Mouse (Mus musculus): ENCODE data around the gene 2010300C02Rik. TPM values are rescaled to one million over a fixed set of nuclear protein-coding genes. Genes with fewer than 3 reads are reported as not detected.

2010300C02Rik gene
- polyA plus RNA-seq, 1 experiment from 2014 or later, result 7.2 TPM

GRCm38 (mm10) chr1:37689730-37690129 lies 30.2 kb downstream of the 2010300C02Rik start:
- ATAC-seq, result no peak
- no peak for TF ChIP-seq CTCF (IDR thresholded peaks at IDR 0.05; ENCODE audit: low read depth)
- Histone ChIP-seq H3K4me2 (replicated peaks; ENCODE audit: low read depth) (no peak overlapping the region), H3K9me3 (ENCODE audit: control insufficient read depth) (no peaks in the 10 kb centered on the region), H3K4me1 (replicated peaks; ENCODE audit: control insufficient read depth, insufficient read depth, low read length) (no peaks in the 10 kb centered on the region; the same call in 1 of the 2 replicates), H3K27me3 (replicated peaks; ENCODE audit: control insufficient read depth, insufficient read depth, low read length) (no peaks in the 10 kb centered on the region), H3K27ac (ENCODE audit: low read depth, low read length) (no peak overlapping the region), H3K9ac (ENCODE audit: low read depth, low read length) (no peak overlapping the region), H3K4me3 (ENCODE audit: low read depth, low read length) (no peak overlapping the region), H3K36me3 (ENCODE audit: control insufficient read depth, insufficient read depth) (no peaks in the 10 kb centered on the region)
- 78% methylated on average over 6 of the region's 6 CpGs for WGBS

DNA sequence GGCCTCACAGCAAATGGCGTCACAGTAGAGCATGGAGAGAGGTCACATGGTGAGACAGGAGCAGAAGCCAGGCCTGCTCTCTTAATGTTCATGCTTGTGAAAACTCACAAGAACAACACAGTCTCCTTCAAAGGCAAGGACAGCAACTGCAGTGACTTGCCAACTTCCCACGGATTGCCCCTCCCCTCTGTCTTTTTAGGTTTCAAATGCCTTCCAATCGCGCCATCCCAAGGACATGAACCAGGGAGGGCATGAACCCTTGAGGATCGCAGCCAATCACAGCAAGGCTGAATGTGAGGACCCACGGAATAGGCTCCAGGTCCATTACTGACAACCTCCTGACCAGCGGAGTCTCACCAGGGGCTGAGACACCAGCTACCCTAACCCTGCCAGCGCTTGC lies 31.5 kb downstream of the 2010300C02Rik start:
- 67% methylated on average over 8 of the region's 8 CpGs for WGBS
- no peak for ATAC-seq

GRCm38 (mm10) chr1:37687515-37687914 lies 32.4 kb downstream of the 2010300C02Rik start:
- no peaks in the 10 kb centered on the region for H3K27me3 ChIP-seq (replicated peaks; ENCODE audit: control insufficient read depth, insufficient read depth, low read length)
- no peak overlapping the region for H3K4me3 ChIP-seq (ENCODE audit: low read depth, low read length)
- H3K27ac ChIP-seq (ENCODE audit: low read depth, low read length), result no peak overlapping the region
- H3K36me3 ChIP-seq (ENCODE audit: control insufficient read depth, insufficient read depth), result no peaks in the 10 kb centered on the region
- WGBS, result 52% methylated on average over 5 of the region's 5 CpGs
- ATAC-seq, result peak; percentile 74
- H3K4me2 ChIP-seq (replicated peaks; ENCODE audit: low read depth), result no peak overlapping the region
- no peak overlapping the region for H3K9ac ChIP-seq (ENCODE audit: low read depth, low read length)
- no peak for TF ChIP-seq CTCF (IDR thresholded peaks at IDR 0.05; ENCODE audit: low read depth)
- H3K9me3 ChIP-seq (ENCODE audit: control insufficient read depth), result no peaks in the 10 kb centered on the region
- H3K4me1 ChIP-seq (replicated peaks; ENCODE audit: control insufficient read depth, insufficient read depth, low read length), result no peaks in the 10 kb centered on the region

More for the DNA sequence above, 31.5 kb downstream of the 2010300C02Rik start:
- Histone ChIP-seq H3K4me1 (replicated peaks; ENCODE audit: control insufficient read depth, insufficient read depth, low read length) (no peaks in the 10 kb centered on the region), H3K9ac (ENCODE audit: low read depth, low read length) (no peak overlapping the region), H3K4me3 (ENCODE audit: low read depth, low read length) (no peak overlapping the region), H3K36me3 (ENCODE audit: control insufficient read depth, insufficient read depth) (no peaks in the 10 kb centered on the region), H3K27me3 (replicated peaks; ENCODE audit: control insufficient read depth, insufficient read depth, low read length) (no peaks in the 10 kb centered on the region), H3K4me2 (replicated peaks; ENCODE audit: low read depth) (no peak overlapping the region), H3K27ac (ENCODE audit: low read depth, low read length) (no peak overlapping the region), H3K9me3 (ENCODE audit: control insufficient read depth) (no peaks in the 10 kb centered on the region)
- no peak for TF ChIP-seq CTCF (IDR thresholded peaks at IDR 0.05; ENCODE audit: low read depth)

GRCm38 (mm10) chr1:37686953-37687441 lies 32.9 kb downstream of the 2010300C02Rik start:
- Histone ChIP-seq H3K27me3 (replicated peaks; ENCODE audit: control insufficient read depth, insufficient read depth, low read length) (no peaks in the 10 kb centered on the region), H3K9me3 (ENCODE audit: control insufficient read depth) (no peaks in the 10 kb centered on the region), H3K36me3 (ENCODE audit: control insufficient read depth, insufficient read depth) (no peaks in the 10 kb centered on the region), H3K4me3 (ENCODE audit: low read depth, low read length) (no peak overlapping the region), H3K27ac (ENCODE audit: low read depth, low read length) (no peak overlapping the region), H3K4me2 (replicated peaks; ENCODE audit: low read depth) (no peak overlapping the region), H3K9ac (ENCODE audit: low read depth, low read length) (no peak overlapping the region), H3K4me1 (replicated peaks; ENCODE audit: control insufficient read depth, insufficient read depth, low read length) (no peaks in the 10 kb centered on the region)
- no peak for ATAC-seq
- WGBS, result 85% methylated on average over 15 of the region's 15 CpGs
- no peak for TF ChIP-seq CTCF (IDR thresholded peaks at IDR 0.05; ENCODE audit: low read depth)

DNA sequence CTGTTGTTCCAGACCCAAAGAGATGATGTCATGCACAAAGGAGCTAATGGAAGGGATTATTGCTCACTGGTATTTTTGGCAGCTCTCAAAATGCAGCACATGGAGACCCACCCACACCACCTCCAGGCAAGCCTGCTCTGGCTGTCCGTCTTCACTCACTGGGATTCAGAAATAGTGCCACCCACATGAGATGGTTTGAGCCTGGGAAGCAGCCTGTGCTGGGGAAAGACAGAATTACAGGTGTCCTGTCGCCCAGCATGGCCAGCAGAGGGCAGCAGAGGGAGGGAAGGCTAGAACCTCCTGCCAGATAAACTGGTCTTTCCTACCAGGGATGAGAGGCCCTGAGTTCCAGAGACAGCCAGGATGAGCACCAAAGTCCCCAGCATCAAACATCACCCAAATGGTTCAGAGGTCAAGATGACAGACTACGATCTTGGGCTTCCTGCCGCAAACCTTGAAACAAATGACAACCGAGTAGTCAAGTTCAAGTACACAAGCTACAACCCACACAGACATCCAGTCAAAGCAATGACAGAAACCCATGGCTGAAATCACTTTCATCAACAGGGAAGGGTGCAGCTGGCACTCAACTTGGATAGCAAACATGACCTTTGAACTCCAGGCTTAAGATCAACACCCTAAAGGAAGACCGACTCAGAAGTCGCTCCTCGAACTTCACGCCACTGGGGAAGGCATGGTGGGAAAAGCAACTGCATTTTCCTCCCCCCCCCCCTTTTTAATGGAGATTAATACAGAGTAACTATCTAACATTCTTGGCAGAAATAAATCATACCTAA lies 41.4 kb downstream of the 2010300C02Rik start:
- Histone ChIP-seq H3K4me3 (ENCODE audit: low read depth, low read length) (no peak overlapping the region), H3K4me2 (replicated peaks; ENCODE audit: low read depth) (no peak overlapping the region), H3K27ac (ENCODE audit: low read depth, low read length) (no peak overlapping the region), H3K36me3 (ENCODE audit: control insufficient read depth, insufficient read depth) (no peaks in the 10 kb centered on the region), H3K9me3 (ENCODE audit: control insufficient read depth) (no peaks in the 10 kb centered on the region), H3K9ac (ENCODE audit: low read depth, low read length) (no peak overlapping the region), H3K27me3 (replicated peaks; ENCODE audit: control insufficient read depth, insufficient read depth, low read length) (no peaks in the 10 kb centered on the region), H3K4me1 (replicated peaks; ENCODE audit: control insufficient read depth, insufficient read depth, low read length) (0 out of 2 replicates have a peak, but pooled peaks cover 5% of the 10 kb centered on the region)
- 41% methylated on average over 9 of the region's 9 CpGs for WGBS
- peak; percentile 97 for TF ChIP-seq CTCF (IDR thresholded peaks at IDR 0.05; ENCODE audit: low read depth)
- ATAC-seq, result peak; percentile 68

GRCm38 (mm10) chr1:37676967-37677512 lies 42.8 kb downstream of the 2010300C02Rik start:
- Histone ChIP-seq H3K4me2 (replicated peaks; ENCODE audit: low read depth) (no peak overlapping the region), H3K9ac (ENCODE audit: low read depth, low read length) (no peak overlapping the region), H3K27me3 (replicated peaks; ENCODE audit: control insufficient read depth, insufficient read depth, low read length) (no peaks in the 10 kb centered on the region), H3K36me3 (ENCODE audit: control insufficient read depth, insufficient read depth) (no peaks in the 10 kb centered on the region), H3K27ac (ENCODE audit: low read depth, low read length) (no peak overlapping the region), H3K4me1 (replicated peaks; ENCODE audit: control insufficient read depth, insufficient read depth, low read length) (0 out of 2 replicates have a peak, but pooled peaks cover 5% of the 10 kb centered on the region), H3K9me3 (ENCODE audit: control insufficient read depth) (no peaks in the 10 kb centered on the region), H3K4me3 (ENCODE audit: low read depth, low read length) (no peak overlapping the region)
- no peak for TF ChIP-seq CTCF (IDR thresholded peaks at IDR 0.05; ENCODE audit: low read depth)
- ATAC-seq, result no peak
- 84% methylated on average over 7 of the region's 7 CpGs for WGBS

All from intestine, postnatal 0 days (tissue).